Mouse (Mus musculus): ENCODE results near the gene Timp3.

The Timp3 gene

GRCm38 (mm10) chr10:86273410-86274191, 26.6 kb upstream of the Timp3 start:
- Histone ChIP-seq H3K27me3 (ENCODE audit: insufficient read depth, low read length) (0 out of 2 replicates have a peak, but pooled peaks cover 6% of the 10 kb centered on the region), H3K4me1 (replicated peaks; ENCODE audit: low read depth, low read length) (no peaks in the 10 kb centered on the region), H3K9me3 (ENCODE audit: low read length) (no peaks in the 10 kb centered on the region), H3K36me3 (ENCODE audit: insufficient read depth, low read length) (no peaks in the 10 kb centered on the region), H3K4me3 (replicated peaks; ENCODE audit: low read length) (no peak overlapping the region)
- no peak for TF ChIP-seq POU5F1 (IDR thresholded peaks at IDR 0.05; ENCODE audit: borderline replicate concordance, low read length)
- TF ChIP-seq CTCF (conservative IDR thresholded peaks at IDR 0.05; ENCODE audit: low read length), result no peak
- no peak for TF ChIP-seq NANOG (IDR thresholded peaks at IDR 0.05; ENCODE audit: borderline replicate concordance, low read length)

GRCm38 (mm10) chr10:86275585-86275984, 24.6 kb upstream of the Timp3 start:
- TF ChIP-seq POU5F1 (IDR thresholded peaks at IDR 0.05; ENCODE audit: borderline replicate concordance, low read length), result no peak
- no peak for TF ChIP-seq NANOG (IDR thresholded peaks at IDR 0.05; ENCODE audit: borderline replicate concordance, low read length)
- TF ChIP-seq CTCF (conservative IDR thresholded peaks at IDR 0.05; ENCODE audit: low read length), result no peak
- no peaks in the 10 kb centered on the region for H3K36me3 ChIP-seq (ENCODE audit: insufficient read depth, low read length)
- H3K27me3 ChIP-seq (ENCODE audit: insufficient read depth, low read length), result 0 out of 2 replicates have a peak, but pooled peaks cover 10% of the 10 kb centered on the region
- no peaks in the 10 kb centered on the region for H3K4me1 ChIP-seq (replicated peaks; ENCODE audit: low read depth, low read length)
- H3K9me3 ChIP-seq (ENCODE audit: low read length), result no peaks in the 10 kb centered on the region
- H3K4me3 ChIP-seq (replicated peaks; ENCODE audit: low read length), result no peak overlapping the region

- Histone ChIP-seq H3K36me3 (ENCODE audit: insufficient read depth, low read length) (no peaks in the 10 kb centered on the region), H3K4me3 (replicated peaks; ENCODE audit: low read length) (no peak overlapping the region), H3K9me3 (ENCODE audit: low read length) (no peaks in the 10 kb centered on the region), H3K4me1 (replicated peaks; ENCODE audit: low read depth, low read length) (no peaks in the 10 kb centered on the region), H3K27me3 (ENCODE audit: insufficient read depth, low read length) (0 out of 2 replicates have a peak, but pooled peaks cover 10% of the 10 kb centered on the region)
- no peak for TF ChIP-seq NANOG (IDR thresholded peaks at IDR 0.05; ENCODE audit: borderline replicate concordance, low read length)
- no peak for TF ChIP-seq CTCF (conservative IDR thresholded peaks at IDR 0.05; ENCODE audit: low read length)
Measured at GRCm38 (mm10) chr10:86277327-86277726, 22.8 kb upstream of the Timp3 start.

GRCm38 (mm10) chr10:86278481-86278880, 21.7 kb upstream of the Timp3 start:
- Histone ChIP-seq H3K27me3 (ENCODE audit: insufficient read depth, low read length) (0 out of 2 replicates have a peak, but pooled peaks cover 10% of the 10 kb centered on the region), H3K4me3 (replicated peaks; ENCODE audit: low read length) (no peak overlapping the region), H3K4me1 (replicated peaks; ENCODE audit: low read depth, low read length) (no peaks in the 10 kb centered on the region), H3K36me3 (ENCODE audit: insufficient read depth, low read length) (no peaks in the 10 kb centered on the region), H3K9me3 (ENCODE audit: low read length) (no peaks in the 10 kb centered on the region)
- no peak for TF ChIP-seq NANOG (IDR thresholded peaks at IDR 0.05; ENCODE audit: borderline replicate concordance, low read length)
- no peak for TF ChIP-seq POU5F1 (IDR thresholded peaks at IDR 0.05; ENCODE audit: borderline replicate concordance, low read length)
- TF ChIP-seq CTCF (conservative IDR thresholded peaks at IDR 0.05; ENCODE audit: low read length), result no peak

DNA sequence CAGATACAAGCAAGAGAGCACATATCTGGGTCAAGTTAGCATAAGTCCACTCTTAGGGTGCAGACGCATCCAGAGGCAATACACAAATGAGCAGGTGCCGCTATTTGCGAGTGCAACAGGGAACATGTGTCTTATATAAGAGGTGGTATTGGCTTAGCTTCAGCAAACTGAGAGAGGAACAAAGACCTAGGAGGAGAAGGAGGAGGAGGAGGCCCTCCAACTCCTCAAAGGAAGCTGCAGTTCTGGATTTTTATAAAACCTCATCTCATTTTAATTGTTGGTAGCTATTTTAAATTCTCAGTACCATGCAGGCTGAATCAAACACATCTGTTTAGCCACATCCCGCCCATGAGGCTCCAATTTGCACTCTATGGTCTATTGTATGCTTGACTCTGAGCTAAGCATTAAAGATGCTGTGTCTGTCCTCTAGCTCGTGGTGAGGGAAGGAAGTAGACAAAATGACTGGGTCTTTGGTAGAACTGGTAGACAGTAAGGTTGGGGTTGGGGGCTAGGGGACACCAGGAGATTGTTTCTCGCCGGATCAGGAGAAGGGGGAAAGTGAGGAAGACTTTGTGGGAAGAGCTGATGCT, 20.5 kb upstream of the Timp3 start:
- Histone ChIP-seq H3K4me3 (replicated peaks; ENCODE audit: low read length) (no peak overlapping the region), H3K27me3 (ENCODE audit: insufficient read depth, low read length) (0 out of 2 replicates have a peak, but pooled peaks cover 10% of the 10 kb centered on the region), H3K9me3 (ENCODE audit: low read length) (no peaks in the 10 kb centered on the region), H3K4me1 (replicated peaks; ENCODE audit: low read depth, low read length) (no peaks in the 10 kb centered on the region), H3K36me3 (ENCODE audit: insufficient read depth, low read length) (no peaks in the 10 kb centered on the region)
- no peak for TF ChIP-seq CTCF (conservative IDR thresholded peaks at IDR 0.05; ENCODE audit: low read length)
- no peak for TF ChIP-seq POU5F1 (IDR thresholded peaks at IDR 0.05; ENCODE audit: borderline replicate concordance, low read length)
- no peak for TF ChIP-seq NANOG (IDR thresholded peaks at IDR 0.05; ENCODE audit: borderline replicate concordance, low read length)

DNA sequence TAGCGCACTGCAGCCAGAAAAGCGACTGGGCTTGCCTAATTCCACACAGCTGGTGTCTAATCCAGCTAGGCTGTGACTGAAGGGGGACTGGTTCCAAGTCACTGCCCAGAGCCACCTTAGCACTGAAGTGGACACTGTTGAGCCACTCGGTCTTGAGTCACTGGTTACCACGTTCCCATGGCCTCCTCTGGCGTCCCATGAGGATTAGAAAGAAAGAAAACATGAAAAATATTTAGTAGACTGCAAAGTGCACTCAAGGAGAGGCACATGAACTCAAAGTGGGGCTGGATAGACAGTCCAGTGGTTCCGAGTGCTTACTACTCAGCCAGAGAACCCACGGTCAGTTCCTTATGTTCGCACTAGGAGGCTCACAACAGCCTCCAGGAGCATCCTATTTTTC, 18.9 kb upstream of the Timp3 start:
- Histone ChIP-seq H3K4me3 (replicated peaks; ENCODE audit: low read length) (no peak overlapping the region), H3K9me3 (ENCODE audit: low read length) (no peaks in the 10 kb centered on the region), H3K4me1 (replicated peaks; ENCODE audit: low read depth, low read length) (peaks cover 4% of the 10 kb centered on the region; the same call in 1 of the 2 replicates), H3K36me3 (ENCODE audit: insufficient read depth, low read length) (no peaks in the 10 kb centered on the region), H3K27me3 (ENCODE audit: insufficient read depth, low read length) (0 out of 2 replicates have a peak, but pooled peaks cover 10% of the 10 kb centered on the region)
- TF ChIP-seq POU5F1 (IDR thresholded peaks at IDR 0.05; ENCODE audit: borderline replicate concordance, low read length), result no peak

DNA sequence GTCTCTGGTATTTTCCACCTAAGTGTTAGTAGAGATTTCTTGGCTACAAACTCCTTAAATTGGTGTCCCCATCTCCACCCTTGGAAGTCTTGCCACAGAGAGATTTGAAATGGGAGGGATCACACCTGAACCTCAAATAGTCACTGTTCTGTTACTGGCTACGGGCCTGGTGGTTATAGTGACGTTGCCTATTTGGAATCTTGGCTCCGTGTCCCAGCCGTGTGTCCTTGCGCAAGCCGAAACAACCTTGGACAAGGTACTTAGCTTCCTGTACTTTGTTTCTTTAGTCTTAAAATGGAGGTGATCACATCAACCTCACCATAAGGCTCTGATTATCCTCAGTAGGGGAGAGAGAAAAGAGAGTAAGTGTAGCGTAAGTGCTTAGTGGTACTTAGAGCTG, 13.7 kb upstream of the Timp3 start:
- TF ChIP-seq POU5F1 (IDR thresholded peaks at IDR 0.05; ENCODE audit: borderline replicate concordance, low read length), result no peak
- no peak for TF ChIP-seq CTCF (conservative IDR thresholded peaks at IDR 0.05; ENCODE audit: low read length)
- no peak for TF ChIP-seq NANOG (IDR thresholded peaks at IDR 0.05; ENCODE audit: borderline replicate concordance, low read length)
- Histone ChIP-seq H3K9me3 (ENCODE audit: low read length) (no peaks in the 10 kb centered on the region; the same call in 1 of the 2 replicates), H3K4me3 (replicated peaks; ENCODE audit: low read length) (no peak overlapping the region), H3K4me1 (replicated peaks; ENCODE audit: low read depth, low read length) (peaks cover 4% of the 10 kb centered on the region; the same call in 1 of the 2 replicates), H3K36me3 (ENCODE audit: insufficient read depth, low read length) (no peaks in the 10 kb centered on the region), H3K27me3 (ENCODE audit: insufficient read depth, low read length) (no peaks in the 10 kb centered on the region)

DNA sequence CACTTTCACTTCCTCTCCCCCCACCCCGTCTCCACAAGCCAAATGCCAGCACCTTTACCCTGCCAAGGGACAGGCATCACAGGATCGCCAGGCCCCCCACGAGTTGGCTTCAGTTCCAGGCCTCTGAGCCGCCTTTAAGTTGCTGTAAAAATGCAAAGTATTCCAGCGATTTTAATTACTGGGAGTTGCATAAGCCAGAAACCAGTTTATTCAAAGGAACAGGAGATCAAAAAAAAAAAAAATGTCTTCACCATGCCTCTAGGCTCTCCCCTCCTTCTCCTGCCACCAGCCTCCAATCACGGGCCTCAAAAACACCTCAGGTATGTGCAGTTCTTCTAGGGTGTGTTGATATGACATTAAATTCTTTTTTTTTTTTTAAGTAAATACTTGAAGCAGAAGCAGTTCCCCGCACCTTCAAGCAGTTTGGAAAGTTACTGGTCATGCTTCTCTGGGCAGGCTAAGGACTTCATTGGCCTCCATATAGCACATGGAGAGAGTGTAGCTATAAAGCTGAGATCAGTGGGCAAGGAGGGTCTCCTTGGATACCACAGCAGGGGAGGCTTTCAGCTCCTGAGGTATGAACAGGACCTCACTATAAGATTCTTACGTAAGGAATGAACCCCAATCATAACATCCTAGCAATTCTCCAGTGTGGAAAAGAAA, 9.9 kb upstream of the Timp3 start:
- H3K36me3 ChIP-seq (ENCODE audit: insufficient read depth, low read length), result no peaks in the 10 kb centered on the region
- H3K27me3 ChIP-seq (ENCODE audit: insufficient read depth, low read length), result peaks cover 5% of the 10 kb centered on the region; the same call in 1 of the 2 replicates
- peaks cover 10% of the 10 kb centered on the region for H3K4me1 ChIP-seq (replicated peaks; ENCODE audit: low read depth, low read length)
- no peaks in the 10 kb centered on the region; the same call in 1 of the 2 replicates for H3K9me3 ChIP-seq (ENCODE audit: low read length)
- H3K4me3 ChIP-seq (replicated peaks; ENCODE audit: low read length), result no peak overlapping the region
- no peak for TF ChIP-seq NANOG (IDR thresholded peaks at IDR 0.05; ENCODE audit: borderline replicate concordance, low read length)
- TF ChIP-seq CTCF (conservative IDR thresholded peaks at IDR 0.05; ENCODE audit: low read length), result no peak
- no peak for TF ChIP-seq POU5F1 (IDR thresholded peaks at IDR 0.05; ENCODE audit: borderline replicate concordance, low read length)

Measured in E14TG2a.4 (cell line).